Mouse (Mus musculus): Measurements from ENCODE around the gene BC052040. TPM values are rescaled to one million over a fixed set of nuclear protein-coding genes. Genes with fewer than 3 reads are reported as not detected.

The BC052040 gene
- total and polyA plus RNA-seq, 2 experiments from 2014 or later = 13.7 to 14.3 TPM

GRCm38 (mm10) chr2:115774153-115774908, 192.8 kb downstream of the BC052040 start:
- Histone ChIP-seq H3K9me3 (ENCODE audit: low read length) (no peaks in the 10 kb centered on the region), H3K27me3 (ENCODE audit: insufficient read depth, low read length) (no peaks in the 10 kb centered on the region), H3K9ac (replicated peaks; ENCODE audit: low read length) (no peak overlapping the region), H3K4me2 (ENCODE audit: low read depth, low read length) (no peak overlapping the region), H3K36me3 (ENCODE audit: insufficient read depth, low read length) (no peaks in the 10 kb centered on the region), H3K27ac (peak overlapping the region; percentile 45; the same call in 1 of the 2 replicates), H3K4me1 (ENCODE audit: insufficient read depth, low read length) (no peaks in the 10 kb centered on the region), H3K4me3 (ENCODE audit: low read length) (no peak overlapping the region)
- DNase-seq (ENCODE audit: low spot score) (no peak), ATAC-seq (no peak)
- WGBS = 67% methylated on average over 5 of the region's 5 CpGs
- TF ChIP-seq CTCF (IDR thresholded peaks at IDR 0.05; ENCODE audit: low read depth) = no peak

- Histone ChIP-seq H3K4me1 (ENCODE audit: insufficient read depth, low read length) (no peaks in the 10 kb centered on the region), H3K4me3 (ENCODE audit: low read length) (no peak overlapping the region), H3K36me3 (ENCODE audit: insufficient read depth, low read length) (no peaks in the 10 kb centered on the region), H3K27ac (no peak overlapping the region), H3K9ac (replicated peaks; ENCODE audit: low read length) (no peak overlapping the region), H3K27me3 (ENCODE audit: insufficient read depth, low read length) (no peaks in the 10 kb centered on the region), H3K9me3 (ENCODE audit: low read length) (no peaks in the 10 kb centered on the region), H3K4me2 (ENCODE audit: low read depth, low read length) (no peak overlapping the region)
- DNase-seq (ENCODE audit: low spot score) = no peak
- WGBS = 79% methylated on average over 8 of the region's 8 CpGs
- ATAC-seq = no peak
- TF ChIP-seq CTCF (IDR thresholded peaks at IDR 0.05; ENCODE audit: low read depth) = no peak
Measured at GRCm38 (mm10) chr2:115775488-115776217, 194.1 kb downstream of the BC052040 start.

- H3K4me2 ChIP-seq (ENCODE audit: low read depth, low read length) = no peak overlapping the region
- no peak for TF ChIP-seq CTCF (IDR thresholded peaks at IDR 0.05; ENCODE audit: low read depth)
- no peaks in the 10 kb centered on the region for H3K27me3 ChIP-seq (ENCODE audit: insufficient read depth, low read length)
- DNase-seq (ENCODE audit: low spot score) (no peak), ATAC-seq (no peak)
- H3K36me3 ChIP-seq (ENCODE audit: insufficient read depth, low read length) = no peaks in the 10 kb centered on the region
- H3K9ac ChIP-seq (replicated peaks; ENCODE audit: low read length) = no peak overlapping the region
- H3K4me1 ChIP-seq (ENCODE audit: insufficient read depth, low read length) = no peaks in the 10 kb centered on the region
- H3K9me3 ChIP-seq (ENCODE audit: low read length) = no peaks in the 10 kb centered on the region
- H3K4me3 ChIP-seq (ENCODE audit: low read length) = no peak overlapping the region
- 73% methylated on average over 17 of the region's 17 CpGs for WGBS
- H3K27ac ChIP-seq = no peak overlapping the region
Measured at GRCm38 (mm10) chr2:115776924-115777860, 195.7 kb downstream of the BC052040 start.

- no peaks in the 10 kb centered on the region for H3K9me3 ChIP-seq (ENCODE audit: low read length)
- no peak overlapping the region for H3K9ac ChIP-seq (replicated peaks; ENCODE audit: low read length)
- DNase-seq (ENCODE audit: low spot score) = no peak
- 84% methylated on average over 5 of the region's 5 CpGs for WGBS
- H3K4me1 ChIP-seq (ENCODE audit: insufficient read depth, low read length) = no peaks in the 10 kb centered on the region
- ATAC-seq = no peak
- no peak for TF ChIP-seq CTCF (IDR thresholded peaks at IDR 0.05; ENCODE audit: low read depth)
- no peaks in the 10 kb centered on the region for H3K27me3 ChIP-seq (ENCODE audit: insufficient read depth, low read length)
- H3K27ac ChIP-seq = no peak overlapping the region
- H3K36me3 ChIP-seq (ENCODE audit: insufficient read depth, low read length) = no peaks in the 10 kb centered on the region
- no peak overlapping the region for H3K4me3 ChIP-seq (ENCODE audit: low read length)
- no peak overlapping the region for H3K4me2 ChIP-seq (ENCODE audit: low read depth, low read length)
Measured at GRCm38 (mm10) chr2:115780546-115781011, 199.1 kb downstream of the BC052040 start.

GRCm38 (mm10) chr2:115785687-115786086, 204.2 kb downstream of the BC052040 start:
- no peak for DNase-seq (ENCODE audit: low spot score)
- Histone ChIP-seq H3K4me1 (ENCODE audit: insufficient read depth, low read length) (no peaks in the 10 kb centered on the region), H3K27me3 (ENCODE audit: insufficient read depth, low read length) (no peaks in the 10 kb centered on the region), H3K4me2 (ENCODE audit: low read depth, low read length) (no peak overlapping the region), H3K36me3 (ENCODE audit: insufficient read depth, low read length) (no peaks in the 10 kb centered on the region), H3K4me3 (ENCODE audit: low read length) (no peak overlapping the region), H3K9ac (replicated peaks; ENCODE audit: low read length) (no peak overlapping the region), H3K27ac (no peak overlapping the region), H3K9me3 (ENCODE audit: low read length) (no peaks in the 10 kb centered on the region)
- 33% methylated on average over 6 of the region's 6 CpGs for WGBS
- TF ChIP-seq CTCF (IDR thresholded peaks at IDR 0.05; ENCODE audit: low read depth) = no peak
- ATAC-seq = no peak

GRCm38 (mm10) chr2:115798839-115799238, 217.3 kb downstream of the BC052040 start:
- H3K9ac ChIP-seq (replicated peaks; ENCODE audit: low read length) = no peak overlapping the region

More at GRCm38 (mm10) chr2:115798839-115799238, 217.3 kb downstream of the BC052040 start:
- Histone ChIP-seq H3K27ac (no peak overlapping the region), H3K27me3 (ENCODE audit: insufficient read depth, low read length) (no peaks in the 10 kb centered on the region), H3K36me3 (ENCODE audit: insufficient read depth, low read length) (no peaks in the 10 kb centered on the region), H3K9me3 (ENCODE audit: low read length) (no peaks in the 10 kb centered on the region), H3K4me2 (ENCODE audit: low read depth, low read length) (no peak overlapping the region), H3K4me1 (ENCODE audit: insufficient read depth, low read length) (no peaks in the 10 kb centered on the region), H3K4me3 (ENCODE audit: low read length) (no peak overlapping the region)
- DNase-seq (ENCODE audit: low spot score) (no peak), ATAC-seq (no peak)
- TF ChIP-seq CTCF (IDR thresholded peaks at IDR 0.05; ENCODE audit: low read depth) = no peak
- WGBS = 89% methylated on average over 6 of the region's 6 CpGs

Measured in hindbrain, postnatal 0 days (tissue).